Mouse (Mus musculus): Measurements from ENCODE around the gene Susd6.

The Susd6 gene

GRCm38 (mm10) chr12:80881121-80881520 lies 90.8 kb downstream of the Susd6 start:
- no peak for DNase-seq

- DNase-seq, result no peak
Observed at GRCm38 (mm10) chr12:80883278-80883677, 93.0 kb downstream of the Susd6 start.

DNA sequence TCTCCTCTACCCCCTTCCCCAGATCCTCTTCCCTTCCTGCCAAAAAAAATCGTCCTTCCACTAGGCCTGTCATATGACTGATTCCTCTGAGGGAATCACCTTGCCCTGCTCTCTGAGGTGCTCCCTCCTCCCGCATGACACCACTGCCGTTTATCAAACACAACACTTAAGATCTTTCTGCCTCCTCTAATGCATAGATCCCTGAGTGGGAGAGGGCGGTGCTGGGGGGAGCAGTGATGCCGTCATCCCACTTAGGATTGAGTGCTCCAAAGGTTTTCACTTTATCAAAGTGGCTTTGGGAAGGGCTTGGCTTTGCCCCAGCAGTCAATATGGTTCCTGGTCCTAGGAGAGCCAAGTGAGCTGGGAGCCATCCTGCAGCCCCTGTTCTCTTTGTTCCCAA lies 93.6 kb downstream of the Susd6 start:
- peak in 1 of 2 experiments; percentile 37 for DNase-seq

- no peak for DNase-seq
Observed at GRCm38 (mm10) chr12:80885301-80886288, 95.3 kb downstream of the Susd6 start.

GRCm38 (mm10) chr12:80887036-80887435 lies 96.7 kb downstream of the Susd6 start:
- DNase-seq, result no peak

DNA sequence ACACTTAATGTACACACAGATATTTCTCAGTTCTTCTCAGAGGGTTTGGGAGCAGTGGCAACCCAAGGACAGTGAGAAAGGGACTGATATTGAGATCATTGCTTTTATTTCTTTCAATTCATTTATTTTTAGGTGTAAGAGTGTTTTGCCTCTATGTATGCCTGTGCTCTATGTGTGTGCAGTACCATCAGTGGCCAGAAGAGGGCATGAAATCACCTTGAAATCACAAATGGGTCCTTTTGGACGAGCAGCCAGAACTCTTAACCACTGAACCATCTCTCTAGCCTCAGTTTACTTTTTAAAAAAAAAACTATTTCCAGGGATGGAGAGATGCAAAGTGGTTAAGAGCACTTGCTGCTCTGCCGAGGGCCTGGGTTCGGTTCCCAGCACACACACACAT lies 99.0 kb downstream of the Susd6 start:
- DNase-seq, result no peak

- DNase-seq, result no peak
Observed at GRCm38 (mm10) chr12:80891074-80891473, 100.8 kb downstream of the Susd6 start.

- peak in 1 of 2 experiments; percentile 43 for DNase-seq
Observed at GRCm38 (mm10) chr12:80893720-80894494, 103.6 kb downstream of the Susd6 start.

DNA sequence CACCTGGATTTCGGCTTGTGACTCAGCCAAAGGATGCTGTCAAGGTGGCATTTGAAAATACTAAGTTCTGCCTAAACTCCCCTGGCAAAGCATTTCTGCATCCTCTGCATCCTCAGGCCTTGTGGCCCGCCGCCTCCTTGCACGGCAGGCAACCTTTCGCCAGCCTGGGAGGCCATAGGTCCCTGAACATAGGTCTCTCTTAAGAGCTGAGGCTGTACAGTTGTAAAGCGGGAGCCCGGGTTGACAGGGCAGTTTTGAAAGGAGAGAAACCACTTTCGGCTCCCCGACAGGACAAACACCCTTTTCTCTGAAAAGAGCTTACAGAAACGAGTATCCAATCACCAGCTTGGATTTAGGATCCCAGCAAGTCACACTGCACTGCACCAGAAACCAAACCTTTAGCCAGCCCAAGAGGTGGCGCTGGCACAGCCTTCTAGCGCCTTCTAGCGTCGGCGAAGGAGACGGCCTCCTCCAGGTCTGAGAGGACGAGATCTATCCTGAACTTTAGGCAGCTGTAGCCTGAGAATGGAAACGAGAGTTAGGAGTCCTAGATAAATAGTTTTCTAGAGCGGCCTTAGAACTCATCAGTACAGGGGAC lies 104.8 kb downstream of the Susd6 start:
- peak; percentile 84 to 85 for DNase-seq

DNA sequence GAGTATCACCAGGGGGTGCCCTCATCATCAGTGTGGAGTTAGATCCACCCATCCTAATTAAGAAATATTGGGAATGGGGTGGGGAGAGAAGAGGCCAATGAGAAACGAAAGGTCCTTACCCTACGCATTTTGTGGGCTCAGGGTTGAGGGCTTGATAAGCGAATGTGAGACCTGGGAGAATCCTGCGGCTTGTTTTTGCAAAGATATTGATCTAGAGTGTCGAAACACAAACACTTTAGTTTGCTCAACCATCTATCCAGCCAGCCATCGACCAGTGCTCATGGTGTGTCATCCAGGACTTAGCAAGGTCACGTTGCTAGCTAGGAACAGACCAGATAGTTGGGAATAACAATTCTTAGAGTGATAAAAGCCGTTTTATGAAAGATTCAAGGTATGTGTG lies 119.3 kb downstream of the Susd6 start:
- DNase-seq, result no peak

- peak in 1 of 2 experiments; percentile 20 for DNase-seq
Observed at GRCm38 (mm10) chr12:80917764-80918163, 127.5 kb downstream of the Susd6 start.

DNA sequence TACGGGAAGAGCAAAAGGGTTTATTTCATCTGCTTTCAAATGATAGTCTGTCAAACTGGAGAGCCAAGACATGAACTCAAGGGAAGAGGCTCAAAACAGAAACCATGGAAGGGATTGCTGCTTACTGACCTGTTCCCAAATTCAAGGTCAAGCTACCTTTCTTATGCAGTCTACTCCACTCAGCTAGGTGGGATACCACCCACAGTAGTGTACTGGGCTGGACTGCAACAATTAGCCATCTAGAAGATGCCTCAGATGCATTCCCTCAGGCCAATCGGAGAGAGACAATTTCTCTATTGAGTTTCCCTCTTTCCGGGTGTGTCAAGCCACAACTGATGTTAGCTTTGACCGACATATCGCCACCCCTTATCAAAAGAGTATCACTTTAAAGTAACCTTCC lies 131.0 kb downstream of the Susd6 start:
- DNase-seq, result no peak

GRCm38 (mm10) chr12:80922869-80923268 lies 132.6 kb downstream of the Susd6 start:
- peak in 1 of 2 experiments; percentile 19 for DNase-seq

DNA sequence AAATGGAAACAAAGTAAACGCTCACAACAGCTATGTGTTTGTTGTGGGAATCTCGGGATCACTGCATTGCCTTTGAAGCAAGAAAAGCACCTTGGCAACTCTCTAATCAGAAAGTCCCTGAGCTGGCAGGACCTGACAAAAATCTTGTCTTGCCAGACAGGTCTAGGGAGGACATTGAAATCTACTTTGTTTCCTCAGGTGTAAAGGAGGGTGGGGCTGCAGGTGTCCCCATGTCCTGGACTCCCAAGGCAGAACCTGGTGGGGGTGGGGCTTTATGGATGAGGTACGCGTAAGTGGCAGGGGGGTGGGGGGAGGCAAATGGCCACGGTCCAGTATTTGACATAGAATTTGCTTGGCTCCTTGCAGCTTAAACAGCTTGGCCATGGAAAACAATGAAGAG lies 133.3 kb downstream of the Susd6 start:
- no peak for DNase-seq

DNA sequence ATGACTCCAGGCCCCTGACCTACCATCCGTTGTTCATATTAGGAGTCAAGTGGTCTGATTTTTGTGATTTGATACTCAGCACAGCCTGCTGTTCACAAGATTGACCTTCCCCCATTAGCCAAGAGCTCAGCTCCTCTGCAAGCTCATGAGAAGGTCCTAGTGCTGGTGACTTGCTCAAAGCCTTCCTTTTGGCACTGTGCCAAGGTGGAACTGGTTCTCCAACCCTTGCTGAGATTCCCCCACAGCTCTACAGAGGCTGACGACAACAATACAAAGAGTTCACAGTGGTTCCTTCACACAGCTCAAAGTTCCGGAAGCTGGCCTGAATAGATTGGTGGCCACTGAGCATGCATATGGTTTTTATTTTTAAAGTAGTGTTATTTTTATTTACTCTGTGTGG lies 133.9 kb downstream of the Susd6 start:
- DNase-seq, result peak; percentile 26 to 46

GRCm38 (mm10) chr12:80925919-80926318 lies 135.6 kb downstream of the Susd6 start:
- DNase-seq, result no peak

GRCm38 (mm10) chr12:80926550-80926949 lies 136.2 kb downstream of the Susd6 start:
- no peak for DNase-seq

DNA sequence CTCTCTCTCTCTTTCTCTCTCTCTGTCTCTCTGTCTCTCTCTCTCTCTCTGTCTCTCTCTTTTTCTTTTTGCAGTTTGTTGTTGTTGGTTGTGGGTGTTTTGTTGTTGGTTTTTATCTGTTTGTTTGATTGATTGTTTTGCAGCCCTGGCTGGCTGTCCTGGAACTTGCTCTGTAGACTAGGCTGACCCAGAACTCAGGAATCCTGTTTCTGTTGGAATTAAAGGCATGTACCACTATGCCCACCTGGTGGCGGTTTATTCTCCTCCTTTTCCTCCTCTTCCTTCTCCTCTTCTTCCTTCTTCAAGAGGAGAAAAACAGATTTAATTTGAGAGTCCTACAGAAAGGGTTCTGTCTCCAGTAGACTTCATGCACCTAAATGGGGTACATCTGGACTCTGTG lies 137.2 kb downstream of the Susd6 start:
- DNase-seq, result no peak

GRCm38 (mm10) chr12:80928881-80929280 lies 138.6 kb downstream of the Susd6 start:
- DNase-seq, result no peak

GRCm38 (mm10) chr12:80930141-80930540 lies 139.8 kb downstream of the Susd6 start:
- DNase-seq, result no peak
